17 mouse cellular contexts compared by ENCODE assay signal in genomic region chr4:128401591-128401990, GRCm38 (mm10).
DNase-seq lines count a peak whose midpoint lies in the region; ATAC-seq and TF ChIP-seq lines count a peak whose summit lies in the region.
"Had no signal": no experiment of that assay in that cellular context is flagged by ENCODE, and none has a peak within 500 bp of the region (broad histone marks: within the 10 kb centered on the region; RNA-seq: fewer than 3 reads in every experiment).

No protein-coding gene starts in this region.

- H3K4me2 ChIP-seq in limb, embryonic 14.5 days (replicated peaks; ENCODE audit: low read depth, low read length, severe bottlenecking), result no peak overlapping the region
- H3K4me2 ChIP-seq in neural tube, embryonic 13.5 days, result no peak overlapping the region
- H3K4me2 ChIP-seq: forebrain, embryonic 13.5 days; heart, embryonic 12.5 days; hindbrain, embryonic 12.5 days had no signal

- H3K9ac ChIP-seq in limb, embryonic 14.5 days (ENCODE audit: low read depth, low read length, severe bottlenecking), result no peak overlapping the region
- H3K9ac ChIP-seq in neural tube, embryonic 13.5 days, result no peak overlapping the region
- H3K9ac ChIP-seq: forebrain, embryonic 13.5 days; forebrain, postnatal 0 days; heart, embryonic 12.5 days; hindbrain, embryonic 12.5 days had no signal

- 0 out of 2 replicates have a peak, but pooled peaks cover 3% of the 10 kb centered on the region for H3K27me3 ChIP-seq in limb, embryonic 14.5 days (ENCODE audit: control insufficient read depth, insufficient read depth, low read length)
- peaks cover 23% of the 10 kb centered on the region for H3K27me3 ChIP-seq in limb, embryonic 10.5 days (ENCODE audit: low read depth, poor library complexity, severe bottlenecking)
- H3K27me3 ChIP-seq in neural tube, embryonic 13.5 days, result no peaks in the 10 kb centered on the region
- H3K27me3 ChIP-seq: forebrain, embryonic 13.5 days; heart, embryonic 12.5 days; hindbrain, embryonic 12.5 days had no signal

- H3K9me3 ChIP-seq in limb, embryonic 14.5 days (ENCODE audit: control insufficient read depth, low read length), result no peaks in the 10 kb centered on the region
- no peaks in the 10 kb centered on the region for H3K9me3 ChIP-seq in limb, embryonic 10.5 days (replicated peaks)
- H3K9me3 ChIP-seq in neural tube, embryonic 13.5 days, result no peaks in the 10 kb centered on the region
- H3K9me3 ChIP-seq: embryonic facial prominence, embryonic 10.5 days; heart, embryonic 12.5 days; hindbrain, embryonic 12.5 days had no signal

- TF ChIP-seq POLR2A in limb, embryonic 14.5 days (IDR thresholded peaks at IDR 0.05; ENCODE audit: borderline replicate concordance, extremely low read depth, insufficient read depth, insufficient read length), result no peak

- H3K27ac ChIP-seq in limb, embryonic 14.5 days (replicated peaks; ENCODE audit: low read depth, low read length), result no peak overlapping the region
- no peak overlapping the region for H3K27ac ChIP-seq in limb, embryonic 10.5 days
- H3K27ac ChIP-seq in neural tube, embryonic 13.5 days (replicated peaks), result peak overlapping the region; percentile 50
- H3K27ac ChIP-seq: embryonic facial prominence, embryonic 10.5 days; forebrain, embryonic 13.5 days; hindbrain, embryonic 12.5 days had no signal

- no peak overlapping the region for H3K4me3 ChIP-seq in limb, embryonic 14.5 days (replicated peaks; ENCODE audit: low read length)
- no peak overlapping the region for H3K4me3 ChIP-seq in limb, embryonic 10.5 days
- no peak overlapping the region for H3K4me3 ChIP-seq in neural tube, embryonic 13.5 days
- H3K4me3 ChIP-seq: embryonic facial prominence, embryonic 10.5 days; forebrain, embryonic 13.5 days; heart, embryonic 12.5 days; hindbrain, embryonic 12.5 days had no signal

- H3K4me1 ChIP-seq in limb, embryonic 14.5 days (ENCODE audit: control insufficient read depth, insufficient read depth, low read length), result peaks cover 5% of the 10 kb centered on the region; the same call in 1 of the 2 replicates
- H3K4me1 ChIP-seq in limb, embryonic 10.5 days, result peaks cover 14% of the 10 kb centered on the region
- H3K4me1 ChIP-seq in neural tube, embryonic 13.5 days (replicated peaks), result peaks cover 33% of the 10 kb centered on the region

- H3K36me3 ChIP-seq in limb, embryonic 14.5 days (ENCODE audit: control insufficient read depth, insufficient read depth, low read length), result no peaks in the 10 kb centered on the region
- H3K36me3 ChIP-seq in limb, embryonic 10.5 days, result no peaks in the 10 kb centered on the region
- peaks cover 5% of the 10 kb centered on the region; the same call in 1 of the 2 replicates for H3K36me3 ChIP-seq in neural tube, embryonic 13.5 days
- H3K36me3 ChIP-seq: embryonic facial prominence, embryonic 10.5 days; heart, embryonic 12.5 days; hindbrain, embryonic 12.5 days had no signal

- 40% methylated on average over 3 of the region's 3 CpGs for WGBS in limb, embryonic 14.5 days
- 64% methylated on average over 3 of the region's 3 CpGs for WGBS in limb, embryonic 10.5 days
- WGBS in neural tube, embryonic 13.5 days, result 73% methylated on average over 3 of the region's 3 CpGs

- peak; percentile 37; the same call in 1 of the 2 replicates for ATAC-seq in limb, embryonic 14.5 days (ENCODE audit: low FRiP score, low read depth)
- no peak for ATAC-seq in neural tube, embryonic 13.5 days (ENCODE audit: low read depth)
- ATAC-seq: forebrain, embryonic 13.5 days; forebrain, postnatal 0 days had no signal

- peak; percentile 68 for DNase-seq in limb, embryonic 14.5 days (ENCODE audit: low spot score)
- DNase-seq in limb, embryonic 10.5 days (ENCODE audit: low spot score), result no peak
- DNase-seq in neural tube, embryonic 10.5 days (ENCODE audit: extremely low spot score, low spot score), result no peak
- DNase-seq in mesoderm, embryonic 11.5 days (ENCODE audit: low read depth, low spot score), result peak; percentile 2
- DNase-seq in lung, postnatal 10 days, result no peak
- DNase-seq in layer of hippocampus, adult 9-11 months, result no peak
- DNase-seq: adrenal gland, adult 2 months; adrenal gland, postnatal 25 days; cerebellum, adult 2 months; cerebellum, postnatal 10 days; forebrain, postnatal 0 days; gastrocnemius, postnatal 14 days had no signal

Comparison
In these comparisons a context has a peak if more than half of its experiments do, and no peak if none do; other contexts are left out.
1. DNase-seq: peak in limb, embryonic 14.5 days (single experiment) and mesoderm, embryonic 11.5 days (single experiment); none in limb, embryonic 10.5 days (single experiment), neural tube, embryonic 10.5 days (single experiment), lung, postnatal 10 days (single experiment) and layer of hippocampus, adult 9-11 months (single experiment).